Mouse (Mus musculus) right cerebral cortex, postnatal 4 days (tissue): ENCODE measurements around the gene Gmpr.

ENCODE experiments used
- DNase-seq: peaks from one replicate; pipeline ENCODE4 v3.0.0-alpha.2; 2022

The Gmpr gene

DNA sequence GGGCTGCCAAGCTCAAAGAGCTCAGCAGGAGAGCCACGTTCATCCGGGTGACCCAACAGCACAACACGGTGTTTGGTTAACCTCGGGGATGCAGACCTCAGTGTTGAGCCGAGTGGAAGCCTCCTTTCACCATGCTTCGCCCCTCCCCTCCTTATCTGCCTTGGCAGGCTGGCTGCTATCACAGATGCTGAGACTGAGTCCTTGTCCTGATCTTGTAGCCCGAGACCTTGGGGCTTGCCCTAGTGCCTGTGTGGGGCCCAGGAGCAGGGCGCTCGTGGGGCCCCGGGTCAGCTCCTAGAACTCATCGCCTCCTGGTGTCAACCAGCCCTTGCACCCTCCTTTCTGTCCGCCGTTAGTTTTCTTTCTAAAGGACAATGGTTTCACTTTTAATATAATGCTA is 38.7 kb downstream of the Gmpr start:
- no peak for DNase-seq

DNA sequence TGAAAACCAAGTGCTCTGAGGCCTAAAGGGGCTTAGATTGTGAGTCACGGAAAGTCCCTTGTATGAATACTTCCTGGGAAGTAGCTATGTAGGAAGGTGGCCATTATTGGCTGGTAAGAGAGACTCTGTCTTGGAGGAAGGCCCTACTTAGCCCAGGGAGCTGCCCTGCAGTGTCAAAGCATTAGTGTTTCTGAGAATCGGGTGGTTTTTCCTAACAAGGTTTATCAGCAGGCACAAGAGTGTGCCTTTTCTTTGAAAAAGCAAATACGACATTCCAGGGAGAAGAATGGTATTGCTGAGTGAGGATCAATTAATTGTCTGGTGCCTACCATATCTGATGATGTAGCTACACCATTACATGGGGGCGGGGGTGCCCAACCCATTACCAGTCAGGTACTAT is 39.7 kb downstream of the Gmpr start:
- no peak for DNase-seq

DNA sequence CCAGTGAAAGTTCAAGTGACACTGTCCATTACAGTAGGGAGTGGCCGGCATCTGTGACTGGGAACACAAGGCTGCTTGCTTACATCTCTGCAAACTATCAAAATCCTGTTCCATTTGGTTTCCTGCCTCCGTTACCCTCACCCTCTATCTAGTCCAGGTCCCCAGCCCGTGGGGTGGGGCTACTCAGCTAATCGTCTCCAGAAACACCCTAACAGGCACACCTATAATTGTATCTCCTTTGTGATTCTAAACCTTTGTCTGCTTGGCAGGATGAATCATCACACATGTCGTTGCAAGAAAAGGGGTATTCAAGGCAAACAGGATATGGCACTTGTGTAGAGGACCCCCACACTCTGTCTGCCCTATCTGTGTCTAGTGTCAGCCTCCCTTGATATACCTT is 40.3 kb downstream of the Gmpr start:
- no peak for DNase-seq

DNA sequence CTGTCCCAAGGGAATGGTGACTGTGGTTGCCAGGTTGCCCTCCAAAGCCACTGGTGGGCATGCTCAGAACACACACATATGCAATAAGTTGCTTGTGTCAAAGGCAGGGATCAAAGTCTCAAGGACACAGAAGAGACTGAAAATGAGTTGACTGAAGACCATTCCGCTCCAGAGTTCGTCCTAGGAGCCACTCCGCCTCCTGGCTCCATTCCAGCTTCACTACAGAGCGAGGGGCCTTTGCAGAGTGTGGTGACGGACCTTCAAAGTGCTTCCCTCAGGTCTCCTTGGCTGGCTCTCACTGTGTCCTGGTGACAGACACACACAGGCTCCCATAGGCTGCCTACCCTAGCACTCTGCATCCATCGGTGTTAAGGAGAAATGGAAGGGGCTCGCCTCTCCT is 46.4 kb downstream of the Gmpr start:
- DNase-seq = no peak

DNA sequence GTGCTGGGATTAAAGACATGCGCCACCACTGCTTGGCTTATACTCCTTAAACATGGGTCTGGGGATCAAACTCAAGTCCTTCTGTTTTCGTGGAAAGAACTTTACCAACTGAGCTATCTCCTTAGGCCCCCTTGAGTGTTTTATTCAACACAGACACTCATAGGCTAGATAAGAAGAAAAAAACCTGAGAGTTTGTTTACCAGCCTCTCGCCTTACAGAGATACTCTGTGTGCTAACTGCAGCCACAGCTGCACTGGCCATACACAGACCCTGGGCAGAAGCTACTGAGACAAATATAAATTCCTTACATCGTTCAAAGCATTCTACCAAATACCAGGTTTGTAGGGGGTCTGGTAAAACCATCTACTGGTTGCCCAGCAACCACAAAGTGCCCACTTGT is 51.1 kb downstream of the Gmpr start:
- no peak for DNase-seq

DNA sequence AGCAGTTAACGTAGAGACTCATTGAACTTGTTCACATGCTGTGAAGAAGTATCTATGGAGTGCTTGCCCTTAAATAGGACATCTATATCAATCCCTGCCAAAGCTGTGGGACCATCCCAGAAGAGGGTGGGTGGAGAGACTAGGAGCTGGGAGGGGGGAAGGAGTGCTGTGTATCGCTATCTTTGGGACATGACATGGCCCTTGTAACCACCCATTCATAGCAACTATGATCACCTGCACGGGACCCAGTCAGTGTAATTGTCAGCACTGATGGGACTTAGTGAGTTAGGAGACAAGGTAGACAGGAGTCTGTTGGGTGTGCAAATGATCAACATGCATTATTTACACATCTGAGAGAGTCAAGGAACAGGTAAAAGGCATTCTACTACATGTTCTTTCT is 52.0 kb downstream of the Gmpr start:
- DNase-seq = no peak

DNA sequence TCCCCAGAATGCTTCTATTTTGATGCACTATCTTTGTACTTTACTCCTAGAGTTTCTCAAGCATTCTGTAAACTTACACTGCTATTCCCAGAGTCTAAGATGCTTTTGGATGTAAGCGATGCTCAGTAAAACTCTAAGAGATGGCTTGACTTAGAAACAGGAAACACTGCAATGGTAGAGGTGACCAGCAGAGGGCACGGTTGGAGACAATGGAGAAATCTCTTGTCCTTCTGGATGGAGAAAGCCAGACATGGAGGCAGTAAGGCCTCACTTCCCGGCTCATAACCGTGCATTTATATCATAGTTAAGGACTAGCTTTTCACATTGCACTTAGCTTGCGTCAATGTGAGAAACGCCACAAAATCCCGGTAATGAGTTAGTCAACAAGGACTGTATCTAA is 53.3 kb downstream of the Gmpr start:
- no peak for DNase-seq

DNA sequence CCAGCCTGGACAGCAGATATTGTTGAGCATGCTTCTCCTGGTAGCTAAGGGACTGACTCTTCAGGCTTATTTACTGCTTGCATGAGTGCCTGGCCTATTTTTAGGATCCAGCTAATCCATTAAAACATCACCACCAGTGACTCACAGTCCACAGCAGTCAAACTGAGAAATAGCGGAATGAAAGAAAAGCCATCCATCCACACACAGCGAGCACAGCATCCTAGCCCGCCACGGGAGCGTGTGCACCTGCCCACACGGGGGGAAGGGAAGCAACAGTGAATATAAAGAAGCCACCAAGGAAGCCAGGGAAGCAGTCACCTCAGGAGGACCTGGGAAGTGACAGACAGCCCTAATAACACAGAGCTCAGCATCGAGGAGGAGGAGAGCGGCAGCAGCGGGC is 54.8 kb downstream of the Gmpr start:
- no peak for DNase-seq

DNA sequence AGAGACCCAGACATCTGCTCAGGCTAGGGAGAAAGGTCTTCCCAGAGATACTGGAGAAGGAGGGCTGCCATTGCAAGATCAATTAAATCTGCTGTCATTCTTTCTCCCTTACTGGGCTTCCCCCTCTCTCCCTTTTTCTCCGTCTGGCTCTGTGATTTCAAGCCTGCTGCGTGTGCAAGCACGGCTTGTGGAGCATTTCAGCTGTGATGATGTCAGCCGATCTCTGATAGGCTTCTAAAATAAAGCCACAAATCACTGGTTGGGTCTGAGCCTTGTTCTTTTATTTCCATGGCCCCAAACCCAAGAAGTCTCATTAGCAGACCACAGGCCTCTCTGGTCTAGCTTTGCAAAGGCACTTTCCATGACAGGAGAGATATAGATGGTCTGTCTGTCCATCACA is 57.7 kb downstream of the Gmpr start:
- no peak for DNase-seq

DNA sequence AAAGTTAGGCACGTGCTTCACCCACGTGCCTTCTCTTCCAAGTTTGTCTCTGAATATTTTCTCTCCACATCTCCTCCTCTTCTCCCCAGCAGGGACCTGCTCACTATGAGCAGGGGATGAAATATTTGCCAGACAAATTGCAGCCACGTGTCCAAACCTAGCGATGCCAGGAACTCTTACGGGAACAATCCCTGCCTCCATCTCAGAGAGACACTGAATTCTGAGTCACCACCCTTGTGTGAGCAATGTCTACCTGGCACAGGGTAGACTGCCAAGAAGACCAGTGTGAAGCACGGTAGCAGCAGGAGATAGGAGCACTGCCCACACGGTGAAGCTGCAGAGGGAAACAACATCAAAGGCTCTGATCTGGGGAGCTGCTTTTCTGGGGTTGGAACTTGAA is 62.7 kb downstream of the Gmpr start:
- DNase-seq = no peak

DNA sequence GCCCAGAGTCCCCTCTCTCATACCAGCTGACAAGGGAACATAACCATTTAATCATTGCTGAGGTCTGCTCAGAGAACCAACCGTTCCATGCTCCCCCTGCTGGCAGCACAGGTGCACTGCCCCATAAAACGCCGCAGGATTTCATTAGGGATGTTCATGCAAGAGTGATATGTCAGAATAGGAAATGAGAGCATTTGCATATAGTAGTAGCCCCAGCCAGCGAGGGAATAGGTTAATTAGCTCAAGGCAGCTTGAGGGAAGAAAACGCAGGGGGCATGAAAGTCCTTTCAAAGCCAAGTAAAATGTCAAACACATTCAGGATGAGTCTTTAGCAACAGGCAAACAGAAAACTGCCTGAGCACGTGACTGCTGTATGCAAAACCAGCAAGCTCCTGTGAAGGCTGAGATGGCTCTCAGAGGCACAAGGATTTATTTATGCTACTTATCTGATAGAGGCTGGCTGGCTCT is 64.6 kb downstream of the Gmpr start:
- DNase-seq = peak; percentile 89

DNA sequence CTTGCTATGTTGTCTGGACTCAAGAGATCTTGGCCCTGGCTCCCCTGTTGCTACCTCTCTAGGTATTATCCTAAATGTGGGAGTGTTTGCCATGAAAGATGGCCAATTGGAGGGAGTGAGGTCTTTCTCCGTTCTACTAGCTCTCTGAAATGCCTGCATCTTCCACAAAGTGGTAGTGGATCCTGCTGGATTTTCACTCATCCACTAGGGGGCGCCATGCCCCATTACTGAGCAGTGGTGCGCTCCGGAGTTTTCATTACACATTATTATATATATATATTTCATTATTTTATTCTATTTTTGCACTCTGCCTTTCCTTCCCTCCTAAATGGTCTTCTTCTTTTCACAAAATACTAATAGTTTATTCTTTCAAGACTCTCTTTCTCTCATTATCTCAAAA is 65.5 kb downstream of the Gmpr start:
- DNase-seq = peak; percentile 82

DNA sequence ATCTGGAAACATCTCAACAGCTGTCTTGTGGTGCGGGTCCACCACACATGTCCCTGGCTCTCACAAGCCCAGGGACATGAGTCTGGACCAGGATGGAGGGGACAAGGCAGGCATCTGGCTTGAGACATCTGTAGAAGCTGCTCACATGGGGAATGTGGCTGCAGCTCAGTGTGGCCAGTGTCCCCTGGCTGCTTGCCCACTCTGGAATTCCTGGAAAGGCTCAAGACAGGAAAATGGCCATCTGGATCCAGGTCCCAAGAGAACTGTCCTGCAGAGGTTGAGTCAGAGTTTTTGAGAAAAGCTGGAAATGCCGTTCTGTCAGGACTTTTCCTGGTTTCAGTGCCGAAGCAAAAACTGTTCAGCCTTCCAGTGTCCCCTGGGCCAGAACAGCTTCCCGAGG is 68.9 kb downstream of the Gmpr start:
- DNase-seq = no peak

DNA sequence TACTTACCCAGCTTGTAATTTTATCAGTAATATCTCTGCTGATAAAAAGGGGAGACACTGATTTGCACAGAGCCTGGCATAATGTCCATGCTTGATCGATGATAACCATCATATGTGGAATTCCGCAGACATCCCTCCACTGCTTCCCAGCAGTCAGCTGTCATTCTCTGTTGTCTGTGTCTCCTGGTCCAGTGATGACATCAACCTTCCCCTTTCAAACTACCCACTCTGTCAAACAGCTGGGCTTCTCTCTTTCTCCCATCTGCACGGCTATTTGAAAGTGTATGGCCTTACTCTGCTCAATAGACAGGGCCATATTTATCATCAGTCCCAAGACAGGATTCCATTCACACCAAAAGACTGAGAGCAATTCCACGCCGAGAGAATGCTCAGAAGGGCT is 70.1 kb downstream of the Gmpr start:
- DNase-seq = no peak

DNA sequence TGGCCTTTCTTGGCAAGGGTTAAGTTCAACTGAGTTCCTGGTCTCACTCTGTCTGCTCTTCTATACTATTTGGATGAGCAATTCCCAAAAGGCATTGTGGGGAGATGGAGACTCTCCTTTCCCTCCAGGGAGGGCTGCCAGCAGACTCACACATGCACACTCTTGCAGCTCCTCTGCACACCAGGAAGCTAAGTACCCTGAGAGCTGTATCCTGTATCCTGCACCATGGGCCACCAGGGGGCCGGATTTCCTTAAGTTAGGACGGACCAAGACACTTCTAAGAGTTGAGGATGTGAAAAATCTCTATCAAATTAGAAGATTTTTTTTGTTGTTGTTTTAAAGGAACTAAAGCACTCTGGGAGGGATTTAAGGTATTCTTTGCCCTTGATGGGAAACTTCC is 70.5 kb downstream of the Gmpr start:
- DNase-seq = no peak

DNA sequence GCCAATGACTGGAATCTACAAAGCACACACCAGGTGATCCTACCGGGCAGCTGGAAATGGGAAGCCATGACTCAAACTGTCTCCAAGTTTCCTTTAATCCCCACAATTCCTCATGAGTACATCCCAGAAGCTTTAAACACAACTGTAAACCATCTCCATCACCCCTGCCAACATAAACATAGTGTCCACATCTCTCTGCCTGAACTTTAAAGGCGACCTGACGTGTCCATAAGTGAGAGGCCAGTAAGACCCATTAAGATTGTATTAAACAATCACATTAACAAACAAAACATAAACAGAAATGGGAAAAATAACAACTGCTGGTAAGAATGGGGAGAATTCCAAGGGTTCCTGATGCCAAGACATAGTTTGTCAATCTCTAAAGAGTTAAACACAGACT is 72.5 kb downstream of the Gmpr start:
- no peak for DNase-seq

DNA sequence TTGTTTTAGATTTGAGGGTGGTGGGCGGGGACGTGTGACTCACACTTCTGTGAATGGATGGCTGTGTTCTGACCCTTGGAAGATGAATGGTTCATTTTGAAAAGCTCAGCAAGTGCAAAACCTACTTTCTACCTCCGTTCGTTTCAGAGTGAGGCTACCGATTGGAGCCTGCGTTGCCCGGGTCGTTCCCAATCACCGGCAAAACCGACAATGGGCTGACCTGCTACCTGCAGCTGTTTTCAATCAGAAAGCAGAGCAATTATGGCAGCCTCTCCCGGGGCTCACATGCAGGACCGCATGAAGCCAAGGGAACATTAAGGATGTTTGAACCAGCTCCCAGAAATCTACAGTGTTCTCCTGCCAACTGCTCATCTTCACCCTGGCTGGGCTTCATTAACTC is 75.0 kb downstream of the Gmpr start:
- no peak for DNase-seq

DNA sequence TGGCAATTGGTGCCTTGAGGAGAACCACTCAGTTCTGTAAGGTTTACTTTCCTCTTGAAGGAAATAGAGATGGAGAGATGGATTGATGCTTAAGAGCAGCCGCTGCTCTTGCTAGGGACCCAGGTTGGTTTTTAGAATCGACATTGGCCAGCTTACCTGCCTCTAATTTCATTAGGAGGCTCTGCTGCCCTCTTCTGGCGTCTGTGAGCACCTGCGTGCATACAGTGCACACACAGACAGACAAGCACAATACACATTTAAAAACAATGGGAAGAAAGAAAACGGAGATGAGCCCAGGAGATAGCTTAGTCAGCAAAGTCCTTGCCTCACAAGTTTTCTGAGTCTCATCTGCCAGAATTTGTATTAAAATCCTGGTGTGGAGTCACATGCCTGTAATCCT is 75.8 kb downstream of the Gmpr start:
- no peak for DNase-seq

DNA sequence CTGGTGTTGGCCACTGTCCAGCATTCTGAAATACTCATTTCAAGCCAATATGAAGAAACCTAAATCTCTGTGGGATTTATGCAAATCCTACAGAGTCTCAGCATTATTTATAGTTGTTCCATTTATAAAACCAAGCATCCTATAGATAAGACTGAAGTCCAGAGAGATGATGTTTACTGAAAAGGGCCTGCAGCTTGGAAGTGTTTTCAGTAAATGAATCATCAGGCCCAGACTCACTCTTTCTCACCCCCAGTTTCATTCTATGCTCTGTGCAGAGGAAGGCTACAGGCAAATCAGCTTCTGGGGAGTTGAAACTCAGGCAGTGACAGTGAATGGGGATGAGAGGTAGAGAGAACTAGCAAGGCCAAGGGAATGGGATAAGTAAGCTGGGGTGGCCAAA is 83.7 kb downstream of the Gmpr start:
- DNase-seq = no peak

DNA sequence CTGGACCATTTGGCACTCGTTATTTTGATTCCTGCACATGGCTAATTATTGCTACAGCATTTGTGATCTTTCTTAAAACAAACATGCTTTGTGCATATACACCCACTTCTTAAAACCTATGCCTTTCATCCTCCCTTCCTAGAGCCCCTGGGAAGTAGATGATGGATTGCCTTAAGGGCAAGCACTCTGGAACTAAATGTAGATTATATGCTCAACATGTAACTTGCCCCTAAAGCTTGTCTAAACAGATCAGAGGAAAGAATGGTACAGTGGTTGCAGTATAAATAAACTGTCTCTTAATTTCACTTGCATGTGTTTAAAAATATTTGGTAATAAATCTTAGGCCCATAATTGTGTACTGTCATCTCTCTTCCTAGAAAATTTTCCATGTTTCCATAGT is 86.7 kb downstream of the Gmpr start:
- no peak for DNase-seq

DNA sequence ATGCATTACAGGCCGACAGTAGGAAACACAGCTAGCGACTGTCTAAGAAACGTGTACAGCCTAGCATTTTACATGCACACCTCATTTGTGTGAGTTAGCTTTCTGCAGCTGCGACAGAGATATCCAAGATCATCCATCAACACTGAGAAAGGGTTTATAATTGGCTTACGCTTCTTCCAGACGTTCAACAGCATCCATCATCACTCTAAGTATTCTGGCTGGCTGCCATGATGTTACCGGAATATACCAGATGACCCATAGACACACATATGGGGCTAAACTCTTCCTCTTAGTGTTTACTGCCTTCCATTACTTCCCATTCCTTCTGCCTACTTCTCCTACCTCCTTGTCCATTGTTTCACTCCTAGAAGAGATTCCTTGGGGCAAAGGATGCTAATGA is 88.2 kb downstream of the Gmpr start:
- no peak for DNase-seq

DNA sequence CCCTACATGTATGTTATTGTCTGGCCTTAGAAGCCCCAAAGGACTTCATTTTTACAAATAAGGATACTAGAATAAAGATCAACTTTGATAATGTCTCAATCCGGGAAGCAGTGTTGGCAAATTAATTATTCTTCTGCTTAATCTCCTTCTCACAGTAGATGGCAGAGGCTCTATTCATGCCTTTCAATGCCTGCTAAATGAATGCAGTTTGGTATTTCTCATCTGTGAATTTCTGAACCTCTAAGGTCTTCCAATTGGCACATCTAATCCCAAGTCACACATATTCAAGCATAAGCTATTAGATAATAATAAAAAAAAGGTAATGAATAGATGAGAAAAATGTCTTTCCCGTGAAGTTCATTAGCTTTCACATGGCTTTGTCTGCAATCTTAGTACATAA is 92.6 kb downstream of the Gmpr start:
- DNase-seq = no peak

DNA sequence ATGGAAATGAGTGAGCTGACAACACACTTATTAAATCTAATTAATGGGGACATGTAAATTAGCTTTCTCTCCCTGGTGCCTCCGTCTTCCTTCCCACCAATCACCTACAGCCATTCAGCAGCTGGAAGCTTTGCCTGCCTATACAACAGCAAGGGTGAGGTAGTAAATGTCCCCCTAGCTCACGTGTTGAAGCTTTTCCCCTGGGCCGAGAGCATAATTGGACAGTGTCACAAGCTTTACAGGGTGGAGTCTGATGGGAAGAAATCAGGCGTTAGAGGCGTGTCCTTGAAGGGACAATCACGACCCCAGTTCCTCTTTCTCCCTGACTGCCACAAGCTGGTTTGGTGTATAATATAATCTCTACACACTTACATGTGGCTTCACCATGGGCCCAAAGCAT is 93.2 kb downstream of the Gmpr start:
- no peak for DNase-seq
